In genomic region chr8:86749842-86750241, GRCm38 (mm10) we compare ENCODE assay signal across 23 mouse cellular contexts. TPM values are rescaled to one million over a fixed set of nuclear protein-coding genes. Genes with fewer than 3 reads are reported as not detected.
"Had no signal": no experiment of that assay in that cellular context is flagged by ENCODE, and none has a peak within 500 bp of the region (broad histone marks: within the 10 kb centered on the region; RNA-seq: fewer than 3 reads in every experiment).

No protein-coding gene starts in this region.

- H3K4me3 ChIP-seq: liver, embryonic 13.5 days; liver, embryonic 15.5 days; lung, embryonic 15.5 days; megakaryocyte, embryonic 14.5 days; midbrain, embryonic 10.5 days; midbrain, embryonic 12.5 days; myocyte; neural tube, embryonic 13.5 days; neural tube, embryonic 15.5 days; stomach, embryonic 15.5 days had no signal

- DNase-seq: liver, embryonic 13.5 days; liver, postnatal 0 days; lung, adult 2 months; lung, postnatal 14 days; lung, postnatal 36 days; midbrain, embryonic 14.5 days; right cerebral cortex, postnatal 25 days; right cerebral cortex, postnatal 4 days; spleen, adult 18-20 months; thymus, adult 2 months; thymus, postnatal 25 days; thymus, postnatal 4 days had no signal

- H3K27ac ChIP-seq: liver, embryonic 13.5 days; liver, embryonic 15.5 days; lung, embryonic 15.5 days; macrophage; midbrain, embryonic 10.5 days; midbrain, embryonic 12.5 days; neural tube, embryonic 13.5 days; neural tube, embryonic 15.5 days; stomach, embryonic 15.5 days; stomach, postnatal 0 days had no signal

- H3K4me1 ChIP-seq: stomach, embryonic 15.5 days had no signal

RNA-seq across cellular contexts. Expression of gene Gm10638, which starts 4.3 kb away (rescaled TPM):
- polyA plus RNA-seq: macrophage had no signal
